Mouse (Mus musculus): ENCODE results near the gene Nsun3. TPM values are rescaled to one million over a fixed set of nuclear protein-coding genes. Genes with fewer than 3 reads are reported as not detected.

Gene Nsun3
- 1.9 and 3.9 TPM in 2 replicates for polyA plus RNA-seq (2012; rRNA removed)

DNA sequence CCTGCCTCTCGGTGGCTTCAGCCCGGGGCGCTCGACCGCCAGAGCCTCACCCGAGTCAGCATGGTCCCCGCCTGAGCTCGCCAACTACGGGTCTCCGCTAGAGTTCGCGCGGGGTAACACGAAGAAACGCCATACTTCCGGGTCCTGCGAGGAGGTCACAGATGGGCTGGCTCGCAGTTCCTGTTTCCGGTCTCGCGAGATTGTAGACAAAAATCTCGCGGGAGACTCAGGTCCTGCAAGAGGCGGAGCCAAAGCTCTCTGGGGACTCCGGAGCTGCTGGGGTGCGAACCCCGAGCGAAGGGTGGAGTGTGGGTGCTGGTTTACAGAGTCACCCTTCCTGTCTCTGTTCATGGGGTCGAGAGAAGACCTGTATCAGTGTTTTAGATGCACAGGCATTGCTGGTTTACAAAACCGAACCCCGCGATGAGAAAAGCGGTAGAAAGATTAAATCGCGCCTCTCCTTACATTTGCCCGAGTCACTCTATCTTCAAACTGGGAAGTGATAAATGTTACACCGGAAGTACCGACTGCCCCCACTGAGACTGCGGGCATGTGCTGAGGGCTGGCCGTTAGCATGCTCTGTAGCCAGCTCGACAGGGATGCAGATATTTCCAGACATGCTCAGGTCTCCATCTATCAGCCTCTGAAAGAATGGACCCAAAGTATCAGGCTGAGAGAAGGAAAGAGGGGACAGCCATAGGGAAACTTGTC is at the start of gene Nsun3:
Gene Nsun3, minus strand, starts transcription at position 198 of the 711 bp plus-strand sequence.

DNA sequence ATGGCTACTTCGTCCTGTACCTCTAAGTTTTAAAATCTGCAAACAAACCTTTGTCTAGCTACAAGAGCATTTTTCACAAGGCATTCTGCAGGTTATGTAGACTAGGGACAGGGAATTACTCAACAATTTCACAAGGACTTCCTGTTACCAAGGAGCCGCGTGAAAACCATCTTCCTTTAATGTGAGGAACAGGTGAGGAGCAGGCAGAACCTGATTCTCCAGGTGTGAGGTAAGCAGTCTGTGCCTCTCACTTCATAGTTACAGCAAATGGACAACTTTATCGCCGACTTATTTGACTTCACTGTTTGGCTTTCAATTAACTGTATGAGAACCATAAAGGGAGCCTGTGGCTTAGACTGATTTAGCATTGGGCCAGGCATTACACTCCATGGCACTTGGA is 27.9 kb upstream of the Nsun3 start, which contains the start of gene Stx19:
Gene Stx19, plus strand, starts transcription at position 186 of the 400 bp plus-strand sequence.

Other genes starting within 250 kb of the Nsun3 start
- gene Stx19, start 27.9 kb upstream of the Nsun3 start, polyA plus RNA-seq (2012; rRNA removed), result 0.26 and 0.39 TPM in 2 replicates
- 1.0 and 3.5 TPM in 2 replicates for gene Arl13b, start 60.2 kb upstream of the Nsun3 start, polyA plus RNA-seq (2012; rRNA removed)
- 1.0 and 1.7 TPM in 2 replicates for gene Pros1, start 67.5 kb upstream of the Nsun3 start, polyA plus RNA-seq (2012; rRNA removed)